ENCODE assay signal across 9 mouse cellular contexts in genomic region chr5:102110031-102110430, GRCm38 (mm10). TPM values are rescaled to one million over a fixed set of nuclear protein-coding genes. Genes with fewer than 3 reads are reported as not detected.
DNase-seq lines count a peak whose midpoint lies in the region; ATAC-seq and TF ChIP-seq lines count a peak whose summit lies in the region.
"Had no signal": no experiment of that assay in that cellular context is flagged by ENCODE, and none has a peak within 500 bp of the region (broad histone marks: within the 10 kb centered on the region; RNA-seq: fewer than 3 reads in every experiment).

No protein-coding gene starts in this region.

- intact Hi-C loops in gastrocnemius, adult 2 months (cut with DNase I), result no loop called here

- H3K4me2 ChIP-seq in forebrain, embryonic 13.5 days, result no peak overlapping the region
- H3K4me2 ChIP-seq in midbrain, embryonic 15.5 days, result no peak overlapping the region

- no peaks in the 10 kb centered on the region for H3K9me3 ChIP-seq in forebrain, embryonic 13.5 days (replicated peaks)
- no peaks in the 10 kb centered on the region for H3K9me3 ChIP-seq in midbrain, embryonic 15.5 days
- H3K9me3 ChIP-seq: limb, embryonic 10.5 days had no signal

- WGBS in forebrain, embryonic 13.5 days, result 57% methylated on average over 7 of the region's 7 CpGs
- WGBS in midbrain, embryonic 15.5 days, result 42% methylated on average over 7 of the region's 7 CpGs

- TF ChIP-seq POLR2A in brain, embryonic 14.5 days (IDR thresholded peaks at IDR 0.05; ENCODE audit: borderline replicate concordance, extremely low read depth, insufficient read depth, insufficient read length, poor library complexity, severe bottlenecking), result no peak

- no peak overlapping the region for H3K27ac ChIP-seq in forebrain, embryonic 13.5 days
- peak overlapping the region; percentile 33 for H3K27ac ChIP-seq in midbrain, embryonic 15.5 days
- no peak overlapping the region for H3K27ac ChIP-seq in gastrocnemius, adult 2 months
- H3K27ac ChIP-seq: limb, embryonic 10.5 days had no signal

- no peaks in the 10 kb centered on the region for H3K36me3 ChIP-seq in forebrain, embryonic 13.5 days (ENCODE audit: poor library complexity, severe bottlenecking)
- no peaks in the 10 kb centered on the region for H3K36me3 ChIP-seq in midbrain, embryonic 15.5 days (replicated peaks)
- H3K36me3 ChIP-seq: limb, embryonic 10.5 days had no signal

- ATAC-seq in forebrain, embryonic 13.5 days, result peak; percentile 70
- peak; percentile 51; the same call in 1 of the 2 replicates for ATAC-seq in midbrain, embryonic 15.5 days (replicated peaks)
- ATAC-seq: Patski had no signal

- TF ChIP-seq CTCF in brain, embryonic 14.5 days (IDR thresholded peaks at IDR 0.05; ENCODE audit: borderline replicate concordance, extremely low read depth, insufficient read depth, insufficient read length), result no peak
- TF ChIP-seq CTCF in gastrocnemius, adult 2 months (IDR thresholded peaks at IDR 0.05), result no peak

- H3K4me1 ChIP-seq in forebrain, embryonic 13.5 days, result peaks cover 12% of the 10 kb centered on the region; the same call in 1 of the 2 replicates
- H3K4me1 ChIP-seq in midbrain, embryonic 15.5 days, result peaks cover 44% of the 10 kb centered on the region

- no peak overlapping the region for H3K4me3 ChIP-seq in forebrain, embryonic 13.5 days
- H3K4me3 ChIP-seq in midbrain, embryonic 15.5 days, result no peak overlapping the region
- no peak overlapping the region for H3K4me3 ChIP-seq in gastrocnemius, adult 2 months
- H3K4me3 ChIP-seq: limb, embryonic 10.5 days had no signal

- 0 out of 2 replicates have a peak, but pooled peaks cover 3% of the 10 kb centered on the region for H3K27me3 ChIP-seq in forebrain, embryonic 13.5 days
- no peaks in the 10 kb centered on the region for H3K27me3 ChIP-seq in midbrain, embryonic 15.5 days (replicated peaks)

- H3K9ac ChIP-seq in forebrain, embryonic 13.5 days, result no peak overlapping the region
- no peak overlapping the region for H3K9ac ChIP-seq in midbrain, embryonic 15.5 days

- DNase-seq in brain, embryonic 14.5 days (ENCODE audit: low read depth), result peak; percentile 86
- DNase-seq in layer of hippocampus, adult 8-10 months (ENCODE audit: low spot score in 2 of 2), result peak; percentile 80 to 86
- DNase-seq in thymus, postnatal 25 days, result no peak
- no peak for DNase-seq in cerebellum, postnatal 25 days
- DNase-seq in gastrocnemius, adult 2 months, result no peak

RNA-seq across cellular contexts. Expression of gene Wdfy3, which starts 40.3 kb away (rescaled TPM):
- polyA plus RNA-seq in brain, embryonic 14.5 days (2012; rRNA removed), result 50.8 and 68.1 TPM in 2 replicates
- 22.9 and 24.6 TPM in 2 replicates for polyA plus RNA-seq in forebrain, embryonic 13.5 days (2015; fragmentation: Nextera tagmentation; extraction: Ambion mirVana)
- 100 to 1,000 TPM; 111 to 138 (median 122) TPM for total RNA-seq in layer of hippocampus, adult 8-10 months (2022)
- polyA plus RNA-seq in midbrain, embryonic 15.5 days (2015; fragmentation: Nextera tagmentation; extraction: Ambion mirVana), result 32.0 and 33.5 TPM in 2 replicates
- total RNA-seq in gastrocnemius, adult 2 months (2021), result 10 to 100 TPM; 20.0 to 23.9 TPM

Comparison
In these comparisons a context has a peak if more than half of its experiments do, and no peak if none do; other contexts are left out.
1. DNase-seq: peak in brain, embryonic 14.5 days (single experiment) and layer of hippocampus, adult 8-10 months (2 of 2); none in thymus, postnatal 25 days (single experiment), cerebellum, postnatal 25 days (0 of 2) and gastrocnemius, adult 2 months (single experiment).